Mouse (Mus musculus) bone marrow macrophage, adult 2 months (primary cell): ENCODE measurements around the gene Pdzrn3.

Experiments used
- CTCF ChIP-seq: IDR thresholded peaks from 2 replicates; pipeline ENCODE4 v1.5.1; 2012; ENCODE audit warnings: low read depth, mild to moderate bottlenecking, low read length, moderate library complexity
- POLR2A ChIP-seq: IDR thresholded peaks from 2 replicates; pipeline ENCODE4 v1.6.1; 2012; ENCODE audit warnings: mild to moderate bottlenecking, low read depth, low read length, borderline replicate concordance

GRCm38 (mm10) chr6:101337842-101338528 lies 39.7 kb downstream of the Pdzrn3 start:
- no peak for TF ChIP-seq CTCF
- TF ChIP-seq POLR2A: no peak
